Mouse (Mus musculus) liver, postnatal 0 days (tissue): Measurements from ENCODE around the gene Tcl1b5. TPM values are rescaled to one million over a fixed set of nuclear protein-coding genes. Genes with fewer than 3 reads are reported as not detected.

Experiments used
- ATAC-seq: fragments of 200-750 bp; cut with Nextera tagmentation; 2 replicates; pipeline ENCODE4 v1.8.0; 2017; ENCODE audit warnings: mild to moderate bottlenecking, moderate library complexity
- DNase-seq: peaks from one replicate; pipeline ENCODE4 v3.0.0-alpha.2; 2016
- H3K27ac ChIP-seq: fragments of 300-500 bp; sonication (generic); 2 replicates; pipeline ENCODE4 v1.5.1; 2014; ENCODE audit warnings: antibody characterized with exemption, moderate library complexity, mild to moderate bottlenecking, low read depth
- H3K27me3 ChIP-seq: fragments of 300-500 bp; sonication (generic); 2 replicates; pipeline ENCODE4 v1.6.1; 2014; ENCODE audit warnings: low read length, control low read depth, mixed read lengths; ENCODE audit not compliant: insufficient read depth
- H3K36me3 ChIP-seq: fragments of 300-500 bp; sonication (generic); replicated peaks from 2 replicates; pipeline ENCODE4 v1.6.1; 2014; ENCODE audit warnings: mild to moderate bottlenecking, control low read depth, low read length, moderate library complexity, mixed read lengths; ENCODE audit not compliant: insufficient read depth
- H3K4me1 ChIP-seq: fragments of 300-500 bp; sonication (generic); 2 replicates; pipeline ENCODE4 v1.6.1; 2014; ENCODE audit warnings: antibody characterized with exemption, mild to moderate bottlenecking, control low read depth; ENCODE audit not compliant: insufficient read depth
- H3K4me2 ChIP-seq: fragments of 300-500 bp; sonication (generic); 2 replicates; pipeline ENCODE4 v1.6.1; 2014; ENCODE audit warnings: low read depth, mild to moderate bottlenecking, low read length, moderate library complexity, mixed read lengths
- H3K4me3 ChIP-seq: fragments of 300-500 bp; sonication (generic); 2 replicates; pipeline ENCODE4 v1.5.1; 2014; ENCODE audit warnings: low read depth, low read length
- H3K9ac ChIP-seq: fragments of 300-500 bp; sonication (generic); replicated peaks from 2 replicates; pipeline ENCODE4 v1.6.1; 2014; ENCODE audit warnings: mild to moderate bottlenecking, moderate library complexity
- H3K9me3 ChIP-seq: fragments of 300-500 bp; sonication (generic); 2 replicates; pipeline ENCODE4 v1.6.1; 2016; ENCODE audit warnings: mild to moderate bottlenecking, control low read depth, low read length, mixed read lengths
- CTCF ChIP-seq: sonication (generic); IDR thresholded peaks from 2 replicates; pipeline ENCODE4 v1.5.1; 2016; ENCODE audit warnings: antibody characterized with exemption, low read depth
- EP300 ChIP-seq: IDR thresholded peaks from 2 replicates; pipeline ENCODE4 v1.6.1; 2016; ENCODE audit warnings: antibody characterized with exemption, low read depth, mild to moderate bottlenecking
- WGBS: fragments of 180-500 bp; shearing (Covaris S2); extraction: QIAGEN DNeasy Blood & Tissue Kit; methylation state at CpG from one replicate; pipeline ENCODE4 v1.1.7; 2014; ENCODE audit not compliant: insufficient replicate concordance; 5-methylcytosine and 5-hydroxymethylcytosine counted together
- polyA plus RNA-seq: library from polyadenylated mRNA; unstranded; fragments of >200 nt; fragmentation: Nextera tagmentation; extraction: Ambion mirVana; gene quantifications from 2 replicates; pipeline ENCODE4 v1.2.1, GENCODE M21; 2015

Gene Tcl1b5
- polyA plus RNA-seq, 1 experiment from 2014 or later: not detected

GRCm38 (mm10) chr12:105207071-105207470, 30.9 kb downstream of the Tcl1b5 start:
- H3K4me2 ChIP-seq: no peak overlapping the region
- DNase-seq (no peak), ATAC-seq (no peak)
- TF ChIP-seq CTCF: no peak
- no peak for TF ChIP-seq EP300
- no peaks in the 10 kb centered on the region for H3K9me3 ChIP-seq
- 79% methylated on average over 1 of the region's 1 CpGs for WGBS
- no peak overlapping the region for H3K4me3 ChIP-seq
- no peak overlapping the region for H3K9ac ChIP-seq
- H3K27ac ChIP-seq: no peak overlapping the region
- H3K36me3 ChIP-seq: no peaks in the 10 kb centered on the region
- H3K27me3 ChIP-seq: no peaks in the 10 kb centered on the region
- no peaks in the 10 kb centered on the region for H3K4me1 ChIP-seq

- Histone ChIP-seq H3K9me3 (no peaks in the 10 kb centered on the region), H3K4me1 (no peaks in the 10 kb centered on the region), H3K4me3 (no peak overlapping the region), H3K27ac (no peak overlapping the region), H3K27me3 (no peaks in the 10 kb centered on the region), H3K9ac (no peak overlapping the region), H3K4me2 (no peak overlapping the region), H3K36me3 (no peaks in the 10 kb centered on the region)
- TF ChIP-seq CTCF (no peak), EP300 (no peak)
- 77% methylated on average over 1 of the region's 1 CpGs for WGBS
- no peak for ATAC-seq
- no peak for DNase-seq
These were observed 32.3 kb downstream of the Tcl1b5 start for GRCm38 (mm10) chr12:105208441-105208840.

GRCm38 (mm10) chr12:105209231-105209630, 33.1 kb downstream of the Tcl1b5 start:
- Histone ChIP-seq H3K9ac (no peak overlapping the region), H3K4me2 (no peak overlapping the region), H3K27ac (no peak overlapping the region), H3K4me1 (no peaks in the 10 kb centered on the region), H3K27me3 (no peaks in the 10 kb centered on the region), H3K36me3 (no peaks in the 10 kb centered on the region), H3K9me3 (no peaks in the 10 kb centered on the region), H3K4me3 (no peak overlapping the region)
- DNase-seq (no peak), ATAC-seq (no peak)
- TF ChIP-seq CTCF (no peak), EP300 (no peak)
- WGBS: 80% methylated on average over 7 of the region's 7 CpGs

GRCm38 (mm10) chr12:105217101-105217760, 41.1 kb downstream of the Tcl1b5 start:
- Histone ChIP-seq H3K4me1 (no peaks in the 10 kb centered on the region), H3K27ac (no peak overlapping the region), H3K9me3 (no peaks in the 10 kb centered on the region), H3K4me3 (no peak overlapping the region), H3K36me3 (no peaks in the 10 kb centered on the region), H3K4me2 (no peak overlapping the region), H3K9ac (no peak overlapping the region), H3K27me3 (no peaks in the 10 kb centered on the region)
- WGBS: 81% methylated on average over 7 of the region's 7 CpGs
- DNase-seq (no peak), ATAC-seq (no peak)
- TF ChIP-seq EP300: no peak
- no peak for TF ChIP-seq CTCF

- no peak within 1 kb of the TSS for H3K4me2 ChIP-seq
- no peak within 1 kb of the TSS for H3K4me3 ChIP-seq
- H3K27me3 ChIP-seq: no peaks in the 10 kb centered on the region
- no peak for TF ChIP-seq CTCF
- TF ChIP-seq EP300: no peak
- WGBS: 76% methylated on average over 22 of the region's 22 CpGs
- no peak within 1 kb of the TSS for H3K9ac ChIP-seq
- H3K4me1 ChIP-seq: no peaks in the 10 kb centered on the region
- no peak for ATAC-seq
- H3K9me3 ChIP-seq: no peaks in the 10 kb centered on the region
- DNase-seq: no peak
- H3K36me3 ChIP-seq: no peaks in the 10 kb centered on the region
- no peak within 1 kb of the TSS for H3K27ac ChIP-seq
These were observed 46.6 kb downstream of the Tcl1b5 start, which contains the start of gene Tcl1 for GRCm38 (mm10) chr12:105222601-105223319. TSS of gene Tcl1 (minus strand) at chr12:105222793.

GRCm38 (mm10) chr12:105224621-105225320, 48.6 kb downstream of the Tcl1b5 start:
- 51% methylated on average over 16 of the region's 16 CpGs for WGBS
- Histone ChIP-seq H3K27ac (no peak overlapping the region), H3K36me3 (no peaks in the 10 kb centered on the region), H3K4me2 (no peak overlapping the region), H3K9me3 (no peaks in the 10 kb centered on the region), H3K9ac (no peak overlapping the region), H3K4me1 (no peaks in the 10 kb centered on the region), H3K4me3 (no peak overlapping the region), H3K27me3 (no peaks in the 10 kb centered on the region)
- ATAC-seq (no peak), DNase-seq (no peak)
- TF ChIP-seq CTCF (no peak), EP300 (no peak)

Other genes starting within 250 kb of the Tcl1b5 start
- 1.3 and 2.3 TPM in 2 replicates for gene Syne3, start 166.5 kb upstream of the Tcl1b5 start, polyA plus RNA-seq
- gene Glrx5, start 143.7 kb upstream of the Tcl1b5 start, polyA plus RNA-seq: 349 and 355 TPM in 2 replicates
- not detected in 2 replicates for gene Tcl1b2, start 30.3 kb upstream of the Tcl1b5 start, polyA plus RNA-seq
- gene Tcl1b1, start 16.7 kb upstream of the Tcl1b5 start, polyA plus RNA-seq: not detected in 2 replicates
- gene Tcl1b3, start 14.7 kb downstream of the Tcl1b5 start, polyA plus RNA-seq: not detected in 2 replicates
- not detected in 2 replicates for gene Tcl1b4, start 25.6 kb downstream of the Tcl1b5 start, polyA plus RNA-seq
- gene Tcl1, start 46.4 kb downstream of the Tcl1b5 start, polyA plus RNA-seq: not detected in 2 replicates
- gene Tunar, start 157.5 kb downstream of the Tcl1b5 start, polyA plus RNA-seq: not detected in 2 replicates